In the genomic region with DNA sequence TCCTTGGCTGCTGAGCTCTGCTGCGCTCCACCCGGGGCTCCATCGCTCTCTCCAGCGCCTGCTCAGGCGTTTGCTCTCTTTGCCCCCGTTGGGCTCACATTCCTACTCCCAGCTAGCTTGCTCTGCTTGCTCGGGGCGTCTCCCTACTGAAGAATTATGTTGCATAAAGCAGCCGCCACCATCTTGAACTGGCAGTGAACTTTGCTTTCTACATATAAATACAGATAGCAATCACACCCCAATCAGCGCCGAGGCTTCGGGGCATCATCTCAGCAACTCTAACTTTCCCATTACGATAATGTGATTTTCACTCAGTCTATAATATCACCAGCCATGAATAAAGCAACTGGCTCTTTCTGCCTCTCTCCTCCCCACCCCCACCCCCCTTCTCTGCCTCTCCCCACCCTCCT, we compare ENCODE assay signal across 11 mouse cellular contexts. TPM values are rescaled to one million over a fixed set of nuclear protein-coding genes. Genes with fewer than 3 reads are reported as not detected.
DNase-seq lines count a peak whose midpoint lies in the region; ATAC-seq and TF ChIP-seq lines count a peak whose summit lies in the region.
"Had no signal": no experiment of that assay in that cellular context is flagged by ENCODE, and none has a peak within 500 bp of the region (broad histone marks: within the 10 kb centered on the region; RNA-seq: fewer than 3 reads in every experiment).

No protein-coding gene starts in this region.

- H3K27ac ChIP-seq in kidney, embryonic 15.5 days, result peak overlapping the region; percentile 87
- peak overlapping the region; percentile 54 for H3K27ac ChIP-seq in forebrain, embryonic 13.5 days
- no peak overlapping the region for H3K27ac ChIP-seq in limb, embryonic 15.5 days
- no peak overlapping the region for H3K27ac ChIP-seq in liver, postnatal 0 days (ENCODE audit: low read depth)

- no peaks in the 10 kb centered on the region for H3K27me3 ChIP-seq in kidney, embryonic 15.5 days
- H3K27me3 ChIP-seq in forebrain, embryonic 13.5 days, result no peaks in the 10 kb centered on the region
- peaks cover 3% of the 10 kb centered on the region; the same call in 1 of the 2 replicates for H3K27me3 ChIP-seq in limb, embryonic 15.5 days
- no peaks in the 10 kb centered on the region for H3K27me3 ChIP-seq in liver, postnatal 0 days (ENCODE audit: insufficient read depth, low read length)

- H3K4me1 ChIP-seq in kidney, embryonic 15.5 days, result peaks cover 27% of the 10 kb centered on the region
- peaks cover 22% of the 10 kb centered on the region for H3K4me1 ChIP-seq in forebrain, embryonic 13.5 days
- H3K4me1 ChIP-seq in limb, embryonic 15.5 days, result peaks cover 6% of the 10 kb centered on the region
- H3K4me1 ChIP-seq in liver, postnatal 0 days (ENCODE audit: insufficient read depth), result no peaks in the 10 kb centered on the region; the same call in 1 of the 2 replicates

- 18% methylated on average over 13 of the region's 13 CpGs for WGBS in kidney, embryonic 15.5 days
- 42% methylated on average over 13 of the region's 13 CpGs for WGBS in forebrain, embryonic 13.5 days
- WGBS in limb, embryonic 15.5 days, result 26% methylated on average over 13 of the region's 13 CpGs
- 55% methylated on average over 13 of the region's 13 CpGs for WGBS in liver, postnatal 0 days (ENCODE audit: insufficient replicate concordance)

- TF ChIP-seq CTCF in liver, postnatal 0 days (IDR thresholded peaks at IDR 0.05; ENCODE audit: low read depth), result no peak

- H3K9me3 ChIP-seq in kidney, embryonic 15.5 days (replicated peaks), result no peaks in the 10 kb centered on the region
- H3K9me3 ChIP-seq in forebrain, embryonic 13.5 days (replicated peaks), result no peaks in the 10 kb centered on the region
- no peaks in the 10 kb centered on the region for H3K9me3 ChIP-seq in limb, embryonic 15.5 days
- no peaks in the 10 kb centered on the region for H3K9me3 ChIP-seq in liver, postnatal 0 days (ENCODE audit: low read length)

- TF ChIP-seq EP300 in liver, postnatal 0 days (IDR thresholded peaks at IDR 0.05; ENCODE audit: low read depth), result no peak

- no peak for DNase-seq in kidney, adult 11 months
- DNase-seq in R1 (ENCODE audit: low read depth, low spot score) (peak; percentile 82), adipocyte (ENCODE audit: low spot score) (no peak)
- no peak for DNase-seq in gastrocnemius, adult 8-10 months (ENCODE audit: low spot score in 2 of 2)
- DNase-seq in liver, postnatal 0 days, result no peak
- DNase-seq: heart, postnatal 14 days; layer of hippocampus, postnatal 36 days; lung, postnatal 14 days had no signal

- no peaks in the 10 kb centered on the region for H3K36me3 ChIP-seq in kidney, embryonic 15.5 days
- H3K36me3 ChIP-seq in forebrain, embryonic 13.5 days (ENCODE audit: poor library complexity, severe bottlenecking), result no peaks in the 10 kb centered on the region
- no peaks in the 10 kb centered on the region for H3K36me3 ChIP-seq in limb, embryonic 15.5 days
- no peaks in the 10 kb centered on the region for H3K36me3 ChIP-seq in liver, postnatal 0 days (replicated peaks; ENCODE audit: insufficient read depth, low read length)

- H3K9ac ChIP-seq in kidney, embryonic 15.5 days, result 0 out of 2 replicates have a peak overlapping the region, but pooled peaks have one; percentile 7
- H3K9ac ChIP-seq in forebrain, embryonic 13.5 days, result no peak overlapping the region; the same call in 1 of the 2 replicates
- H3K9ac ChIP-seq in limb, embryonic 15.5 days, result no peak overlapping the region
- H3K9ac ChIP-seq in liver, postnatal 0 days (replicated peaks), result no peak overlapping the region

- H3K4me3 ChIP-seq in kidney, embryonic 15.5 days (replicated peaks), result no peak overlapping the region
- H3K4me3 ChIP-seq in forebrain, embryonic 13.5 days, result no peak overlapping the region
- H3K4me3 ChIP-seq in limb, embryonic 15.5 days, result no peak overlapping the region
- no peak overlapping the region for H3K4me3 ChIP-seq in liver, postnatal 0 days (ENCODE audit: low read depth, low read length)

- H3K4me2 ChIP-seq in kidney, embryonic 15.5 days, result peak overlapping the region; percentile 40
- 0 out of 2 replicates have a peak overlapping the region, but pooled peaks have one; percentile 4 for H3K4me2 ChIP-seq in forebrain, embryonic 13.5 days
- H3K4me2 ChIP-seq in limb, embryonic 15.5 days, result peak overlapping the region; percentile 2; the same call in 1 of the 2 replicates
- no peak overlapping the region for H3K4me2 ChIP-seq in liver, postnatal 0 days (ENCODE audit: low read depth, low read length)

- ATAC-seq in kidney, embryonic 15.5 days (replicated peaks; ENCODE audit: low FRiP score), result peak; percentile 58
- no peak for ATAC-seq in forebrain, embryonic 13.5 days
- no peak for ATAC-seq in limb, embryonic 15.5 days (ENCODE audit: insufficient number of reproducible peaks, low FRiP score, low TSS enrichment, low read depth)
- no peak for ATAC-seq in liver, postnatal 0 days

RNA-seq across cellular contexts. Expression of a gene that starts 46.1 kb away (rescaled TPM):
- polyA plus RNA-seq in kidney, embryonic 15.5 days (2015; fragmentation: Nextera tagmentation; extraction: Ambion mirVana), result 47.8 and 49.3 TPM in 2 replicates
- polyA plus RNA-seq in forebrain, embryonic 13.5 days (2015; fragmentation: Nextera tagmentation; extraction: Ambion mirVana), result 51.4 and 54.9 TPM in 2 replicates
- 40.6 and 42.1 TPM in 2 replicates for polyA plus RNA-seq in limb, embryonic 15.5 days (2015; fragmentation: Nextera tagmentation; extraction: Ambion mirVana)
- 10 to 100 TPM; 23.5 to 26.9 (median 25.3) TPM for total RNA-seq in gastrocnemius, adult 8-10 months (2022)
- 20.3 and 21.3 TPM in 2 replicates for polyA plus RNA-seq in liver, postnatal 0 days (2015; fragmentation: Nextera tagmentation; extraction: Ambion mirVana)

Comparison
In these comparisons a context has a peak if more than half of its experiments do, and no peak if none do; other contexts are left out.
1. H3K27ac ChIP-seq: peak in kidney, embryonic 15.5 days (single experiment) and forebrain, embryonic 13.5 days (single experiment); none in limb, embryonic 15.5 days (single experiment) and liver, postnatal 0 days (single experiment).